Mouse (Mus musculus) ES-E14 (cell line): ENCODE results near the gene Treml4. TPM values are rescaled to one million over a fixed set of nuclear protein-coding genes. Genes with fewer than 3 reads are reported as not detected.

ENCODE experiments used
- DNase-seq: peaks from one replicate; pipeline ENCODE4 v3.0.0-alpha.2; 2013; ENCODE audit warnings: low read depth, low spot score
- H3K27ac ChIP-seq: 2 replicates; pipeline ENCODE4 v1.5.1; 2012; ENCODE audit warnings: low read depth, mild to moderate bottlenecking, low read length, moderate library complexity, mixed read lengths; ENCODE audit not compliant: poor library complexity, insufficient read depth, severe bottlenecking
- H3K36me3 ChIP-seq: 2 replicates; pipeline ENCODE4 v1.6.1; 2012; ENCODE audit warnings: mild to moderate bottlenecking, low read length, moderate library complexity, mixed read lengths; ENCODE audit not compliant: control insufficient read depth, poor library complexity, insufficient read depth, severe bottlenecking
- H3K4me1 ChIP-seq, 2 experiments: fragments of 150-350 bp in 1 of 2; sonication (generic) in 1 of 2; 2 replicates each; pipeline ENCODE4 v1.6.1; 2012; ENCODE audit warnings: low read length in 2 of 2, mild to moderate bottlenecking in 1 of 2, mixed read lengths in 1 of 2; ENCODE audit not compliant: control insufficient read depth in 2 of 2, insufficient read depth in 2 of 2, poor library complexity in 1 of 2
- H3K4me3 ChIP-seq, 2 experiments: fragments of 150-350 bp in 1 of 2; sonication (generic) in 1 of 2; 2 replicates each; pipeline ENCODE4 v1.5.1; 2012; ENCODE audit warnings: low read length in 2 of 2, low read depth in 1 of 2, mild to moderate bottlenecking in 1 of 2, mixed read lengths in 1 of 2; ENCODE audit not compliant: insufficient read depth in 1 of 2, poor library complexity in 1 of 2, severe bottlenecking in 1 of 2
- H3K9ac ChIP-seq: 2 replicates; pipeline ENCODE4 v1.6.1; 2012; ENCODE audit warnings: low read depth, mild to moderate bottlenecking, low read length, mixed read lengths; ENCODE audit not compliant: poor library complexity, insufficient read depth, severe bottlenecking
- H3K9me3 ChIP-seq: fragments of 150-350 bp; sonication (generic); 2 replicates; pipeline ENCODE4 v1.6.1; 2012; ENCODE audit warnings: low read depth, mild to moderate bottlenecking, low read length; ENCODE audit not compliant: control insufficient read depth, insufficient read depth
- CHD2 ChIP-seq: IDR thresholded peaks from 2 replicates; pipeline ENCODE4 v1.6.1; 2014; ENCODE audit warnings: mild to moderate bottlenecking, low read depth, low read length, inconsistent platforms
- HCFC1 ChIP-seq: IDR thresholded peaks from 2 replicates; pipeline ENCODE4 v1.6.1; 2012; ENCODE audit warnings: low read length, inconsistent platforms, borderline replicate concordance; ENCODE audit not compliant: insufficient read depth
- MAFK ChIP-seq: IDR thresholded peaks from 2 replicates; pipeline ENCODE4 v1.6.1; 2014; ENCODE audit warnings: mild to moderate bottlenecking, low read depth, low read length, inconsistent platforms; ENCODE audit not compliant: insufficient read depth
- ZC3H11A ChIP-seq: IDR thresholded peaks from 2 replicates; pipeline ENCODE4 v1.6.1; 2012; ENCODE audit warnings: low read depth, mild to moderate bottlenecking, inconsistent platforms, low read length, borderline replicate concordance
- ZNF384 ChIP-seq: IDR thresholded peaks from 2 replicates; pipeline ENCODE4 v1.6.1; 2012; ENCODE audit warnings: low read depth, low read length, inconsistent platforms
- in situ Hi-C, 2 experiments: fragments of 600-800 bp; cut with MboI; formaldehyde crosslinking; loops; one replicate each; pipeline ENCODE4 v1.15.1; 2025; ENCODE audit warnings: low sequenced_read_pairs in 2 of 2, inconsistent platforms in 1 of 2; ENCODE audit not compliant: unreplicated experiment in 2 of 2
- total RNA-seq: library from RNA; depleted of rRNA; stranded (reverse); fragments of 300-350 nt; gene quantifications from 2 replicates; pipeline ENCODE4 v1.2.3, GENCODE M21; 2012

The Treml4 gene
- total RNA-seq, 1 experiment: 0.22 TPM

DNA sequence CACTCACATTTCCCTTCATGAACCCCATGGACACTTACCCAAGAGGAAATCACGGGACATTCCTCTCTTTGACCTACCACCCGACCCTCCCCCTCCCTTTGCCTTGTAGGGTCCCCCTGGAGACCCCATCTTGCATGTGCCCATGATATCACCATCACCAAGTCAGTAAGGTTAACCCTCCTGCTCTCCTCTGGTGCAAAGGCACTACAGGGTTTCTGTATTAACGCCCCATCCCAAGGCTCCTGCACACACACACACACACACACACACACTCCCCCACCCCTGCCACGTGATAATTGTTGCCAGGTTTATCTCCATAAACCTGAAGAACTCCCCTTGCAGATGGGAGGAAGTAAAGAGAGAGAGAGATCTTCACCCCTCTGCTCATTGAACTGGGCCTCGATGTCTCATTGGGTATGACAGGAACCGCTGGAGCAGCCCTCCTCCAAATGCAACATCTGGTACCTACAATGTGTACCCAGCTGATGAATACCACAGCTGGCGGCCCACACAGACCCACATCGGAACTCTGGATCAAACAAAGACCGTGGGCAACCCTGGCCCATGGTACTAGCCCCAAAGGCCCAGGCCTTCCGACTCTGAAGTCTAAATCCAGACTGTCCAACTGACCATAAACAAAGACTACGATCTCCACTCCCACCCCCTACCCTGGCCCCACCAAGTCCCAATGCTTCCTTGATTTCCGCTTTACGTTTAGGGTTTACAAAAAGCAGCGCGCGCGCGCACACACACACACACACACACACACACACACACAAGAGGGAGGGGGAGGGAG is 17.0 kb downstream of the Treml4 start:
- Histone ChIP-seq H3K4me1 (0 out of 4 replicates have a peak, but pooled peaks cover 0 to 7% of the 10 kb centered on the region in 2 experiments), H3K27ac (no peak overlapping the region), H3K9ac (peak overlapping the region; percentile 8), H3K9me3 (no peaks in the 10 kb centered on the region), H3K4me3 (peak overlapping the region; percentile 30 to 44; a peak in 2 of 4 replicates), H3K36me3 (no peaks in the 10 kb centered on the region)
- TF ChIP-seq HCFC1 (no peak), MAFK (no peak), ZC3H11A (no peak), CHD2 (no peak), ZNF384 (no peak)
- in situ Hi-C loops: no loop called here
- DNase-seq: no peak

GRCm38 (mm10) chr17:48281739-48282085 is 17.6 kb downstream of the Treml4 start:
- TF ChIP-seq CHD2 (no peak), ZC3H11A (no peak), MAFK (no peak), HCFC1 (no peak), ZNF384 (no peak)
- Histone ChIP-seq H3K4me3 (peak overlapping the region; percentile 30 to 44; a peak in 2 of 4 replicates), H3K4me1 (0 out of 4 replicates have a peak, but pooled peaks cover 0 to 7% of the 10 kb centered on the region in 2 experiments), H3K9me3 (no peaks in the 10 kb centered on the region), H3K36me3 (no peaks in the 10 kb centered on the region), H3K9ac (peak overlapping the region; percentile 8), H3K27ac (no peak overlapping the region)
- no peak for DNase-seq
- in situ Hi-C loops: no loop called here

DNA sequence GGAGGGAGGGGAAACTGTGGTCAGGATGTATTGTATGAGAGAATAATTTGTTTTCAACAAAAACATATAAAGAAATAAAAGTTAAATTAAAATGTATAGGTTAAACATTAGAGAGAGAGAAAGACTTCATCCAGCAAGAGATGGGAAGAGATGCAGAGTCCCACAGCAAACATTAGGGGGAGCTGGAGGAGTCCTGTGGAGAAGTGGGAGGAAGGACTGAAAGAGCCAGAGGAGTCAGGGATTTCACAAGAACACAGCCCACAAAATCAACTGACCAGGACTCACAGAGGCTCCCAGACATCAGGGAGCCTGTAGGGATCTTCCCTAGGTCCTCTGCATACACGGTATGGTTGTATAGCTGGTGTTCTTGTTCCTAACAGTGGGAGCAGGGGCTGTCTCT is 22.7 kb downstream of the Treml4 start:
- Histone ChIP-seq H3K9me3 (no peaks in the 10 kb centered on the region), H3K36me3 (no peaks in the 10 kb centered on the region), H3K9ac (no peak overlapping the region; the same call in 1 of the 2 replicates), H3K27ac (no peak overlapping the region), H3K4me3 (no peak overlapping the region), H3K4me1 (peaks cover 0 to 3% of the 10 kb centered on the region in 2 experiments; a peak in 1 of 4 replicates)
- in situ Hi-C loops: no loop called here
- no peak for DNase-seq
- TF ChIP-seq ZNF384 (no peak), ZC3H11A (no peak)

DNA sequence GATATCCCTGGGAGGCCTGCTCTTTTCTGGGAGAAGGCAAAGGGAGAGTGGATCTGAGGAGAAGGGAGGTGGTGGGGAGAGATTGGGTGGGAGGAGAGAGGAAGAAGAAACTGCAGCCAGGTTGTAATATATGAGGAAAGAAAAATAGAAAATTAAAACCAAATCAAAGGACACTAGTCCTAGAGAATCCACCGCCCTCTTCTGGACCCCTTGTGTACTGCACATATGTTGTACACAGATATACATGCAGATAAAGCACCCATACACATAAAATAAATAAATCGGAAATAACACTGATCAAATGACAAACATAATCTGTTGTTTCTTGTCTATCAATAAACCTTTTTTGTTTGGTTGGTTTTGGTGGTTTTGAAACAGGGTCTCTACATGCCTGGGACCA is 23.2 kb downstream of the Treml4 start:
- Histone ChIP-seq H3K27ac (no peak overlapping the region), H3K9me3 (no peaks in the 10 kb centered on the region), H3K9ac (no peak overlapping the region), H3K36me3 (no peaks in the 10 kb centered on the region), H3K4me3 (no peak overlapping the region), H3K4me1 (peaks cover 0 to 3% of the 10 kb centered on the region in 2 experiments; a peak in 1 of 4 replicates)
- in situ Hi-C loops: no loop called here
- TF ChIP-seq ZC3H11A (no peak), ZNF384 (no peak), MAFK (no peak), HCFC1 (no peak), CHD2 (no peak)
- no peak for DNase-seq
